Mouse (Mus musculus): Measurements from ENCODE around the gene Rpa1.
"Not testable (repeated sequence)": the region's sequence is repeated elsewhere in the genome, so short reads cannot be mapped to it uniquely, and the experiment has no call there.

GRCm38 (mm10) chr11:75295534-75295933 lies 52.6 kb downstream of the Rpa1 start:
- not testable (repeated sequence) for TF ChIP-seq CTCF, EP300 (IDR thresholded peaks at IDR 0.05; ENCODE audit: low read depth)

Measured in liver, embryonic 14.5 days (tissue).